Mouse (Mus musculus): ENCODE measurements around the gene Pafah2. TPM values are rescaled to one million over a fixed set of nuclear protein-coding genes. Genes with fewer than 3 reads are reported as not detected.

Pafah2 gene
- polyA plus RNA-seq, 1 experiment = 8.8 TPM

GRCm38 (mm10) chr4:134466381-134467262, 70.5 kb downstream of the Pafah2 start:
- TF ChIP-seq POLR2A (IDR thresholded peaks at IDR 0.05; ENCODE audit: borderline replicate concordance, control insufficient read depth, low read depth, low read length) (no peak), CTCF (IDR thresholded peaks at IDR 0.05; ENCODE audit: control insufficient read depth, insufficient read depth, low read length) (no peak)
- Histone ChIP-seq H3K27ac (ENCODE audit: control insufficient read depth, insufficient read depth, low read depth, low read length, poor library complexity) (no peak overlapping the region), H3K4me1 (ENCODE audit: control insufficient read depth, insufficient read depth, low read length) (peaks cover 2% of the 10 kb centered on the region), H3K4me3 (replicated peaks; ENCODE audit: control insufficient read depth, low read depth, low read length) (no peak overlapping the region)
- 64% methylated on average over 11 of the region's 11 CpGs for WGBS

GRCm38 (mm10) chr4:134467435-134468214, 71.5 kb downstream of the Pafah2 start:
- no peak overlapping the region for H3K27ac ChIP-seq (ENCODE audit: control insufficient read depth, insufficient read depth, low read depth, low read length, poor library complexity)
- H3K4me3 ChIP-seq (replicated peaks; ENCODE audit: control insufficient read depth, low read depth, low read length) = peak overlapping the region; percentile 84
- H3K4me1 ChIP-seq (ENCODE audit: control insufficient read depth, insufficient read depth, low read length) = peaks cover 2% of the 10 kb centered on the region
- no peak for TF ChIP-seq POLR2A (IDR thresholded peaks at IDR 0.05; ENCODE audit: borderline replicate concordance, control insufficient read depth, low read depth, low read length)
- TF ChIP-seq CTCF (IDR thresholded peaks at IDR 0.05; ENCODE audit: control insufficient read depth, insufficient read depth, low read length) = no peak
- under 1% methylated on average over 31 of the region's 31 CpGs for WGBS

- peak; percentile 99 for TF ChIP-seq POLR2A (IDR thresholded peaks at IDR 0.05; ENCODE audit: borderline replicate concordance, control insufficient read depth, low read depth, low read length)
- no peak for TF ChIP-seq CTCF (IDR thresholded peaks at IDR 0.05; ENCODE audit: control insufficient read depth, insufficient read depth, low read length)
- H3K4me3 ChIP-seq (replicated peaks; ENCODE audit: control insufficient read depth, low read depth, low read length) = peak within 1 kb of the TSS; percentile 84
- H3K27ac ChIP-seq (ENCODE audit: control insufficient read depth, insufficient read depth, low read depth, low read length, poor library complexity) = peak within 1 kb of the TSS; percentile 89
- H3K4me1 ChIP-seq (ENCODE audit: control insufficient read depth, insufficient read depth, low read length) = peaks cover 2% of the 10 kb centered on the region
- WGBS = under 1% methylated on average over 31 of the region's 31 CpGs
Observed at GRCm38 (mm10) chr4:134468215-134468575, 72.1 kb downstream of the Pafah2 start, which contains the start of gene Stmn1. Gene Stmn1 (plus strand): TSS chr4:134468320.

GRCm38 (mm10) chr4:134468578-134469266, 72.6 kb downstream of the Pafah2 start:
- peak overlapping the region; percentile 89 for H3K27ac ChIP-seq (ENCODE audit: control insufficient read depth, insufficient read depth, low read depth, low read length, poor library complexity)
- H3K4me1 ChIP-seq (ENCODE audit: control insufficient read depth, insufficient read depth, low read length) = peaks cover 2% of the 10 kb centered on the region
- WGBS = under 1% methylated on average over 68 of the region's 68 CpGs
- TF ChIP-seq POLR2A (IDR thresholded peaks at IDR 0.05; ENCODE audit: borderline replicate concordance, control insufficient read depth, low read depth, low read length) (peak; percentile 49; the same call in 1 of the 2 replicates), CTCF (IDR thresholded peaks at IDR 0.05; ENCODE audit: control insufficient read depth, insufficient read depth, low read length) (no peak)
- peak overlapping the region; percentile 84 for H3K4me3 ChIP-seq (replicated peaks; ENCODE audit: control insufficient read depth, low read depth, low read length)

- H3K27ac ChIP-seq (ENCODE audit: control insufficient read depth, insufficient read depth, low read depth, low read length, poor library complexity) = no peak overlapping the region
- TF ChIP-seq CTCF (IDR thresholded peaks at IDR 0.05; ENCODE audit: control insufficient read depth, insufficient read depth, low read length) (no peak), POLR2A (IDR thresholded peaks at IDR 0.05; ENCODE audit: borderline replicate concordance, control insufficient read depth, low read depth, low read length) (no peak)
- peaks cover 2% of the 10 kb centered on the region for H3K4me1 ChIP-seq (ENCODE audit: control insufficient read depth, insufficient read depth, low read length)
- 9% methylated on average over 6 of the region's 6 CpGs for WGBS
- peak overlapping the region; percentile 71 for H3K4me3 ChIP-seq (replicated peaks; ENCODE audit: control insufficient read depth, low read depth, low read length)
Observed at GRCm38 (mm10) chr4:134469341-134469796, 73.2 kb downstream of the Pafah2 start.

- Histone ChIP-seq H3K27ac (ENCODE audit: control insufficient read depth, insufficient read depth, low read depth, low read length, poor library complexity) (no peak overlapping the region), H3K4me1 (ENCODE audit: control insufficient read depth, insufficient read depth, low read length) (peaks cover 2% of the 10 kb centered on the region), H3K4me3 (replicated peaks; ENCODE audit: control insufficient read depth, low read depth, low read length) (no peak overlapping the region)
- WGBS = 52% methylated on average over 3 of the region's 3 CpGs
- TF ChIP-seq CTCF (IDR thresholded peaks at IDR 0.05; ENCODE audit: control insufficient read depth, insufficient read depth, low read length) (no peak), POLR2A (IDR thresholded peaks at IDR 0.05; ENCODE audit: borderline replicate concordance, control insufficient read depth, low read depth, low read length) (no peak)
Observed at GRCm38 (mm10) chr4:134469985-134470384, 73.9 kb downstream of the Pafah2 start.

- TF ChIP-seq CTCF (IDR thresholded peaks at IDR 0.05; ENCODE audit: control insufficient read depth, insufficient read depth, low read length) (no peak), POLR2A (IDR thresholded peaks at IDR 0.05; ENCODE audit: borderline replicate concordance, control insufficient read depth, low read depth, low read length) (no peak)
- Histone ChIP-seq H3K4me1 (ENCODE audit: control insufficient read depth, insufficient read depth, low read length) (peaks cover 2% of the 10 kb centered on the region), H3K4me3 (replicated peaks; ENCODE audit: control insufficient read depth, low read depth, low read length) (no peak overlapping the region), H3K27ac (ENCODE audit: control insufficient read depth, insufficient read depth, low read depth, low read length, poor library complexity) (no peak overlapping the region)
Observed at GRCm38 (mm10) chr4:134471469-134471868, 75.3 kb downstream of the Pafah2 start.

All from bone marrow, adult 2 months (tissue).